Mouse (Mus musculus) neural tube, embryonic 14.5 days (tissue): ENCODE data around the gene Ttll10. TPM values are rescaled to one million over a fixed set of nuclear protein-coding genes. Genes with fewer than 3 reads are reported as not detected.

Experiments used
- ATAC-seq: fragments of 200-750 bp; cut with Nextera tagmentation; 2 replicates; pipeline ENCODE4 v1.8.0; 2017; ENCODE audit warnings: low read depth, mild to moderate bottlenecking, moderate TSS enrichment, moderate library complexity
- H3K27ac ChIP-seq: fragments of 300-500 bp; sonication (generic); 2 replicates; pipeline ENCODE4 v1.5.1; 2014; ENCODE audit warnings: low read depth, mild to moderate bottlenecking, control low read depth, low read length, moderate library complexity, mixed read lengths
- H3K27me3 ChIP-seq: fragments of 300-500 bp; sonication (generic); 2 replicates; pipeline ENCODE4 v1.6.1; 2014; ENCODE audit warnings: low read length; ENCODE audit not compliant: control insufficient read depth, insufficient read depth
- H3K36me3 ChIP-seq: fragments of 300-500 bp; sonication (generic); 2 replicates; pipeline ENCODE4 v1.6.1; 2014; ENCODE audit warnings: low read length, mixed read lengths; ENCODE audit not compliant: control insufficient read depth, insufficient read depth
- H3K4me1 ChIP-seq: fragments of 300-500 bp; sonication (generic); 2 replicates; pipeline ENCODE4 v1.6.1; 2014; ENCODE audit warnings: low read length; ENCODE audit not compliant: control insufficient read depth, insufficient read depth
- H3K4me2 ChIP-seq: fragments of 300-500 bp; sonication (generic); 2 replicates; pipeline ENCODE4 v1.6.1; 2014; ENCODE audit warnings: mild to moderate bottlenecking, low read depth, low read length, control low read depth
- H3K4me3 ChIP-seq: fragments of 300-500 bp; sonication (generic); 2 replicates; pipeline ENCODE4 v1.5.1; 2014; ENCODE audit warnings: low read depth, low read length, control low read depth, mixed read lengths
- H3K9ac ChIP-seq: fragments of 300-500 bp; sonication (generic); replicated peaks from 2 replicates; pipeline ENCODE4 v1.6.1; 2014; ENCODE audit warnings: low read depth, mild to moderate bottlenecking, control low read depth, low read length, mixed read lengths
- H3K9me3 ChIP-seq: fragments of 300-500 bp; sonication (generic); 2 replicates; pipeline ENCODE4 v1.6.1; 2016; ENCODE audit warnings: low read length; ENCODE audit not compliant: control insufficient read depth
- WGBS: fragments of 180-500 bp; shearing (Covaris S2); extraction: QIAGEN DNeasy Blood & Tissue Kit; methylation state at CpG from one replicate; pipeline ENCODE4 v1.1.7; 2014; 5-methylcytosine and 5-hydroxymethylcytosine counted together
- polyA plus RNA-seq: library from polyadenylated mRNA; unstranded; fragments of >200 nt; fragmentation: Nextera tagmentation; extraction: Ambion mirVana; gene quantifications from 2 replicates; pipeline ENCODE4 v1.2.1, GENCODE M21; 2014

Ttll10 gene
- polyA plus RNA-seq, 1 experiment from 2014 or later, result not detected

DNA sequence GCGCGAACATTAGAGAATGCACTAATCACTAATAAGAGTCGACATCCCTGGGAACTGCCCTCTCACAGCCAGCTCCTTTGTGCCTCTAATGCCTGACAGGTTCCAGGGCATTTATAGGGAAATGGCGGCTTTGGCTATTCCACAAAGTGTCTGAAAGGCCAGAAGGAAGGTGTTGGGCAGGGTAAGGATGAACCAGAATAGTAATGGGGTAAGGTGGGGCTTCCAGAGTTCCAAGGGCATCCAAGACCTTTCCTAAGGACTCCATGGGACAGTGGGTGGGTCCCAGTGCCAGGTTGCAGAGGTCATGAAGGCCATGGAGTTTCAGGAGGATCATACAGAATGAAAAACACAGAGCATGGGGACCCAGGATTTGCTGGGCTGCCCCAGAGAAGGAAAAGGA is 24.9 kb downstream of the Ttll10 start:
- Histone ChIP-seq H3K27ac (no peak overlapping the region), H3K36me3 (no peaks in the 10 kb centered on the region), H3K9me3 (no peaks in the 10 kb centered on the region), H3K4me1 (peaks cover 16% of the 10 kb centered on the region), H3K4me2 (no peak overlapping the region), H3K4me3 (no peak overlapping the region), H3K27me3 (peaks cover 16% of the 10 kb centered on the region), H3K9ac (no peak overlapping the region)
- ATAC-seq, result no peak
- WGBS, result 49% methylated on average over 4 of the region's 4 CpGs

DNA sequence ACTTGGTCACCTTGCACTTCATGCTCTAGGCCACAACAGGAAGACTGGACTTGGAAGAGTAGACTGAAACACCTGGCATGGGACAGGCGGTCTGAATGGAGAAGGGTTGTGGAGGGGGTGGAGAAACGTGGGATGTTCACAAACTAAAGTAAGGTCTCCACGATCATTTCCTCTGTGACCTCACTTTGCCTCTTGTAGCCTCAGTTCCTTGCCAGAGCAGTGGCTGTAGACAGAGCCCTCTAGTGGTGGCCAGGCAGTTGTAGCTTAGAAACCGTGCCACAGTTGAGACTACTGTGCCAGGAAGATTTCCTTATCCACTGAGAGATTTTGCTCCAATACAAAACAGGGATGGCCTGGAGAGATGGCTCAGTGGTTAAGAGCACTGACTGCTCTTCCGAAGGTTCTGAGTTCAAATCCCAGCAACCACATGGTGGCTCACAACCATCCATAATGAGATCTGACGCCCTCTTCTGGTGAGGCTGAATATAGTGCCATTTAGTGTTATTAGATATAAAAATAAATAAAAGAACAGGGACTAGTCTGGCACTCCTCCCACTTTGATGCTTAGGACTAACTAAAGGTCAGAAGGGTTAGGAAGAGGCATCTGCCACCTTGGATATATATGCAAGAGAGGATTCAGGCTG is 25.6 kb downstream of the Ttll10 start:
- Histone ChIP-seq H3K27ac (no peak overlapping the region), H3K9me3 (no peaks in the 10 kb centered on the region), H3K27me3 (peaks cover 16% of the 10 kb centered on the region), H3K4me2 (no peak overlapping the region), H3K4me3 (no peak overlapping the region), H3K9ac (no peak overlapping the region), H3K36me3 (no peaks in the 10 kb centered on the region), H3K4me1 (peaks cover 16% of the 10 kb centered on the region)
- WGBS, result 46% methylated on average over 6 of the region's 6 CpGs
- no peak for ATAC-seq

DNA sequence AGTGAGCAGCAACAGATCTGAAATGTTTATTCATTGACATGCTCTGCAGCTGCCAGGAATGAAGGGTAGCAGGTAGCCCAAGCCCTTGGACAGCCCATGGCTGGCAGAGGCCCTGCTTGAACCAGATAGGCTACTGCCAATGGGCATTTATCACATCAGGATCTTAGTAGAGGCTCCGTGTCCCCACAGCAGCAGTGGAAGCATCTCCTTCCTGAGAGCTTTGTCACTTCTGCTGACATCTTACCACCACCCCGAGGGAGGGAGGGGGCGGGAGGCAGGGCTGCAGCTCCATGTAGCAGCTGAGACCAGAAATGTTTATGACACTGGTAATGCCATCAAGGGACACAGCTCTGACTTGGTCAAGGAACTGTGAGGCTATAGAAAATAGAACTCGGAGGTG is 26.4 kb downstream of the Ttll10 start:
- Histone ChIP-seq H3K27ac (no peak overlapping the region), H3K9me3 (no peaks in the 10 kb centered on the region), H3K36me3 (no peaks in the 10 kb centered on the region), H3K4me2 (no peak overlapping the region), H3K4me3 (no peak overlapping the region), H3K27me3 (peaks cover 16% of the 10 kb centered on the region), H3K9ac (no peak overlapping the region), H3K4me1 (peaks cover 16% of the 10 kb centered on the region)
- 84% methylated on average over 4 of the region's 4 CpGs for WGBS
- ATAC-seq, result no peak

DNA sequence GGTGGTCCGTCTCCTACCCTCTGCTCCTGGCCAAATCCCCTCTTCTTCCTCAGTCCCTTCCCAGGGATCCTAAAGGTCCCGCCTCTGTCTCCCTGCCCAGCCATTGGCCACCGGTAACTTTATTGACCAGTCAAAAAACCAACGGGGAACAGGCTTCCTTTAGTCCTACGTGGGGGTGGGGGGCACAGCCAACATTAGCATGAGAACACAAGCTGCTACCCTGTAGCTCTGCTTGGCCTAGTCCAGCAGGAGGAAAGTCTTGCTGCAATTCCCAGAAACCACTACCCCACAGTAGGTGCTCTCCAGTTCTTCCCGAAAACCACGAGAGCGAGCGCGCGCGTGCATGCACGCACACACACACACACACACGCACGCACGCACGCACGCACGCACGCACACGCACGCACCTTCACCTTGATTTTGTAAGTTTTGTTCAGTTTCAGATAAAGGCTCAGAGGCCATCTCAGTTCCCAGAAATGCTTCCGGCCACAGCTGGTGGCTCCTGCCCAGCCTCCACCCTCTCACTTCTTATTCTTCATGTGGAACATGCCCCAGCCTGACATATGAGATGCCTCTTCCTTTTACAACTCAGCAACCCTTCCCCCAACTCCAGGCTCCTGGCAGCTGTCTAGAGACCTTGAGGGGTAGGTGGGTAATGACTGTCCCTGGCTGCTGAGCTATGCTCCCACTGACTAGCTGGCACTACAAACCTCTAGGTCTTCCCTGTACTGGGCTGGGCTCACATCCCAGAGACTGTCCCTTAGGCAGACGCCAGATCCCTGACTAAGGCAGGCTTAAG is 27.4 kb downstream of the Ttll10 start:
- peaks cover 16% of the 10 kb centered on the region for H3K4me1 ChIP-seq
- WGBS, result 1% methylated on average over 24 of the region's 24 CpGs
- peak overlapping the region; percentile 82 for H3K27ac ChIP-seq
- ATAC-seq, result peak; percentile 90
- no peaks in the 10 kb centered on the region for H3K9me3 ChIP-seq
- peak overlapping the region; percentile 41 for H3K4me3 ChIP-seq
- H3K9ac ChIP-seq, result peak overlapping the region; percentile 55
- peaks cover 4% of the 10 kb centered on the region; the same call in 1 of the 2 replicates for H3K36me3 ChIP-seq
- H3K4me2 ChIP-seq, result peak overlapping the region; percentile 79
- peaks cover 16% of the 10 kb centered on the region for H3K27me3 ChIP-seq

- peak overlapping the region; percentile 79 for H3K4me2 ChIP-seq
- peaks cover 4% of the 10 kb centered on the region; the same call in 1 of the 2 replicates for H3K36me3 ChIP-seq
- no peaks in the 10 kb centered on the region for H3K9me3 ChIP-seq
- 10% methylated on average over 7 of the region's 7 CpGs for WGBS
- peak overlapping the region; percentile 55 for H3K9ac ChIP-seq
- H3K4me3 ChIP-seq, result peak overlapping the region; percentile 41
- peaks cover 16% of the 10 kb centered on the region for H3K4me1 ChIP-seq
- peaks cover 16% of the 10 kb centered on the region for H3K27me3 ChIP-seq
- peak overlapping the region; percentile 82 for H3K27ac ChIP-seq
- ATAC-seq, result peak; percentile 12; the same call in 1 of the 2 replicates
Measured at GRCm38 (mm10) chr4:156031255-156031592, 28.0 kb downstream of the Ttll10 start.

DNA sequence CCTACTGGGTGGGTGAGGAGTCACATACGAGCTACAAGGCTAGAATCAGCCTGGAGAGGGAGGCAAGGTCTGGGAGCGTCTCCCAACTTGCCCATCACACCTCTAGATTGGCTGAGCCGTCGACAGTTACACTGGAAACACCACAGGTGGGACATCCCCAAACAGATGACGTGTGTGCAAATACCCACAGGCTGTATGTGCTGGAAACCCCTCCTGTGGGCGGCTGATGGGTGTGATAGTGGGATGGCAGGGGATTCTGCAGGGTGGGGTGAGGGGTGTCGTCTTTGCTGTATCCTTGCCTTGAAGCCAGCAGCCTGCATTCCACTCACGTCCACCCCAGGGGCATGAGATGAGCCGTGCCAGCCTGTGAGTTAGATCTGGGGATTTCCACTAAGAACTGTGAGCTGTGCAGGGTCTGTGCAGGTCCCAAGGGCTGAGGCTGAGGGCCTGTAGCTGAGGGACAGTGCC is 28.5 kb downstream of the Ttll10 start:
- H3K4me3 ChIP-seq, result peak overlapping the region; percentile 41
- H3K27me3 ChIP-seq, result peaks cover 10% of the 10 kb centered on the region
- peaks cover 6% of the 10 kb centered on the region; the same call in 1 of the 2 replicates for H3K36me3 ChIP-seq
- H3K4me1 ChIP-seq, result peaks cover 16% of the 10 kb centered on the region
- WGBS, result 63% methylated on average over 9 of the region's 9 CpGs
- peak overlapping the region; percentile 79 for H3K4me2 ChIP-seq
- H3K9me3 ChIP-seq, result no peaks in the 10 kb centered on the region
- H3K9ac ChIP-seq, result peak overlapping the region; percentile 55
- no peak for ATAC-seq
- peak overlapping the region; percentile 55 for H3K27ac ChIP-seq

DNA sequence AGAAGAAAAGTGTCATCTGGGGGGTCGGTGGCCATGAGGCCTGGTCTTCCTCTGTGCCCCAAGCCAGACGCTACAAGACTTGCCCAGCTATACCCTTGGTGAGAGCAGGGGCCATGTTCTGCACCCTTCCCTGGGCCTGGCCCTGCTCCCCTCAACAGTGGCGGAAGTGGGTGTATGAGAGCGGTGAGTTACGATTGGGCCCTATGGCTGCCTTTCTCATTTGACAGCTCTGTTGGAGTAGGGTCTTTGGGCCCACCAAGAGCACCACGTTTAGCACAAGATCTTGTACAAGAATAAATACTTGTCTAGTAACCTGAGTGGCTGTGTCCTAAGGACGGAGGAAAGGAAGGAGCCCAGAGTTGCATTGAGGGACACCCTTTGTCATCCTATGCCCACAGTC is 30.6 kb downstream of the Ttll10 start:
- Histone ChIP-seq H3K27me3 (no peaks in the 10 kb centered on the region), H3K4me1 (peaks cover 16% of the 10 kb centered on the region), H3K4me3 (no peak overlapping the region), H3K9ac (no peak overlapping the region), H3K9me3 (no peaks in the 10 kb centered on the region), H3K27ac (no peak overlapping the region), H3K4me2 (no peak overlapping the region), H3K36me3 (peaks cover 7% of the 10 kb centered on the region; the same call in 1 of the 2 replicates)
- ATAC-seq, result no peak
- WGBS, result 94% methylated on average over 7 of the region's 7 CpGs

- Histone ChIP-seq H3K4me1 (peaks cover 5% of the 10 kb centered on the region; the same call in 1 of the 2 replicates), H3K36me3 (peaks cover 7% of the 10 kb centered on the region; the same call in 1 of the 2 replicates), H3K27me3 (no peaks in the 10 kb centered on the region), H3K27ac (no peak within 1 kb of the TSS), H3K4me3 (no peak within 1 kb of the TSS), H3K9me3 (no peaks in the 10 kb centered on the region), H3K9ac (no peak within 1 kb of the TSS), H3K4me2 (no peak within 1 kb of the TSS)
- 61% methylated on average over 4 of the region's 4 CpGs for WGBS
- no peak for ATAC-seq
Measured at GRCm38 (mm10) chr4:156026013-156026412, 33.2 kb downstream of the Ttll10 start, which contains the start of gene Tnfrsf18. Gene Tnfrsf18 (plus strand): TSS chr4:156026164.

DNA sequence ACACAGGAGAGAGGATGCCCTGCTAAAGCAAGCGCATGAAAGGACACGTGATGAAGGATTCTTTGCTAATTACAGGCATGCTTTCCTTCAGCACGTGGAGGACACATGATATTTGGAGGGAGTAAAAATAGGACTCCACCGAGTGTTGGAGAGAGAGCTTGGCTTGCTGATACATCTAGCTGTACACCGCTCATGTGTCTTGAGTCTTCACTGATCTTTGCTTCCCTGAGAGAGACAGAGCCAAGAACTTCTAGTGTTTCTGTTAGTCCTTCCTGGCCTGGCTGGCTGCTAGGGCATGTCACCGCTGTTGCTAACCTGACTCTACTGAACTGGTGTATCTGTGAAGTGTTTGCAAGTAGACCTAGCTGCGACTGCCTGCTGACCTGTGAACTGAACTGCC is 35.0 kb downstream of the Ttll10 start:
- H3K4me3 ChIP-seq, result no peak overlapping the region
- H3K36me3 ChIP-seq, result peaks cover 7% of the 10 kb centered on the region; the same call in 1 of the 2 replicates
- no peak for ATAC-seq
- H3K27me3 ChIP-seq, result no peaks in the 10 kb centered on the region
- no peak overlapping the region for H3K4me2 ChIP-seq
- no peak overlapping the region for H3K9ac ChIP-seq
- WGBS, result 96% methylated on average over 7 of the region's 7 CpGs
- H3K9me3 ChIP-seq, result no peaks in the 10 kb centered on the region
- H3K27ac ChIP-seq, result no peak overlapping the region
- H3K4me1 ChIP-seq, result no peaks in the 10 kb centered on the region
